Mouse (Mus musculus) neural tube, embryonic 10.5 days (tissue): ENCODE results near the gene Hoxd12.

ENCODE experiments used
- DNase-seq: peaks from one replicate; pipeline ENCODE4 v3.0.0-alpha.2; 2017; ENCODE audit warnings: low spot score; ENCODE audit errors: extremely low spot score

The Hoxd12 gene

GRCm38 (mm10) chr2:74707599-74707998 lies 32.8 kb downstream of the Hoxd12 start:
- peak; percentile 35 for DNase-seq

DNA sequence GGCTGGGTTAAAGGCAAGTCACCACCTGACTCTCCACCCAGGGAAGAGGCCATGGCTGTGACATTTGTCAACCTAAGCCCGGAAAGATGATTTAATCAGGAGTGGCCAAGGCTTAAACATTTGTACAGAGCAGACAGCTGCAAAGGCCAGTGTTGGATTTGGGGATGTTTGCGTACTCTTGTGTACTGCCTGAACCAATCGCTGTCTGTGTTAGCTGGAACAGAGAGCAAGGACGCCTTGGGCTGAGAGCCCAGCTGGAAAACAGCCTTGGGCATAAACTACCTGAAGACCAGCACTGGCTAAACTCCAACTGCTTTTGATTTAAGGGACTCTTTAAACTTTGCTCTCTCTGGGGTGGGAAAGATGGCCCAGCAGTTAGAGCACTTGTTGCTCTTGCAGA lies 33.9 kb downstream of the Hoxd12 start:
- peak; percentile 47 for DNase-seq

DNA sequence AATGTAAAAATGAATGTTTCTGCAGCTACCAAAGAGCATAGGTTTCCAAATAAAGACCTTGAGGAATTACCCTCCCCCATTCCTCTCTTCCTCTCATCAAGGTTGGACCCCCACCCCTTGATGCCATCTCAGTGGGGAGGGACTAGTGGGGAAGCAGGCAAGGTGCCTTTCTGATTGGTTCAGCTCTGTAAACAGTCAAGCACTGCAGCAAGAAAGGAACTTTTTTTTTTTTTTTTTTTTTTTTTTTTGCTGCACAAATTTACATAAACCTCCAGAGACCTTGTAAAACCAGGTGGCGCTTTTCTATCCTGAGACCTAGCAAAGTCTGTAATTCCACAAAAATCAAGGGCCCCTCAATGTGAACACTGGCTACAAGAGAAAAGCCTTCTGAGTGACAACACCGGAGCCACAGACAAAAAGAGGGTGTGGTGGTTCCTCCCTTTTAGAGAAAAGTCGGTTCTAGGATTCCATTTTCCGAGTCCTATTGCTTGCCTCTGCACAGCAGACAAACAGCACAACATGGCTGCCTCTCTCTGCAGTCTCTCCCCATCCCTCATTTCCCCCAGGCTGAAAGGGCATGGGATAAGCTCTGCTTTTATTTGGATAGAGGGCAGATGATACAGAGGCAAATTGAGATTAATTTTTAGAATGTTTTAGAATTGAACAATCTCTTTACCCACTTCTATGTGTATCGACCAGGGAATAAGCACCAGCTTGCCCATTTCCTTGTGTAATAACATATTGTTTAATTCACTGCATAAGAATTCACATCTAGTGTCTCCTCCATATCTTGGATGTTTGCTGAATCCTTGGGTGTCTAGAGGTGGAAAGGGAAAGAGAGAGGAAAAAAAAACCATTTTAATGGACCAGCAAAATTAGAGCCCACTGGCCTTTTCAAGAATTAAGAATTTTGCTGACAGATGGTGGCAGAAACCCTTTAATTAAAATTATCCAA lies 34.9 kb downstream of the Hoxd12 start:
- DNase-seq = peak; percentile 33

DNA sequence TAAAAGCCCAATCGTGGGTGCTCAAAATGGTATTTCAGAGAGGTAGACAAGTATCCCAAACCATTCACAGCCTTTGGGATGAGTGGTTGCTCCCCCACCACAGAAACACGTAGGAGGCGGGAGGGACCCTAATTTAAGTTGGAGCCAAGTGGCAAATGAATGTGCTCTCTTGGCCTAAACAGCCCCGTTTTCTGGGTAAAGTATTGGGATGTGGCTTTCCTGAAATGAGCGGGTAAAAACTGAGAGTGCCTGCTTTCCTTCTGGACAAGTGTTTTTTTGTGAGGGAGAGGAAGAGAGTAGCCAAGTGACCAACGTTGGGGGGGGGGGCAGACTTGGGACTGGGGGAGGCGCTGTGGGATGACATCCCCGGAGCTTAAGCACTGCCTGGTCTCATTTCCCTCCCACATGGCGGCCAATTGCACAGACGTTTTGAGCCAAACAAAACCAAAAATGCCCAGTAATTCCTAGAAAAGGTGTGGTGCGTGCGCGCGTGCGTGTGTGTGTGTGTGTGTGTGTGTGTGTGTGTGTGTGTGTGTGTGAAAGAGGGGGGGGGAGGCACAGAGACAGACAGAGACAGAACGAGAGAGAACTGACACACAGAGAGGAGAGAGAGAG lies 36.2 kb downstream of the Hoxd12 start:
- peak; percentile 58 for DNase-seq

DNA sequence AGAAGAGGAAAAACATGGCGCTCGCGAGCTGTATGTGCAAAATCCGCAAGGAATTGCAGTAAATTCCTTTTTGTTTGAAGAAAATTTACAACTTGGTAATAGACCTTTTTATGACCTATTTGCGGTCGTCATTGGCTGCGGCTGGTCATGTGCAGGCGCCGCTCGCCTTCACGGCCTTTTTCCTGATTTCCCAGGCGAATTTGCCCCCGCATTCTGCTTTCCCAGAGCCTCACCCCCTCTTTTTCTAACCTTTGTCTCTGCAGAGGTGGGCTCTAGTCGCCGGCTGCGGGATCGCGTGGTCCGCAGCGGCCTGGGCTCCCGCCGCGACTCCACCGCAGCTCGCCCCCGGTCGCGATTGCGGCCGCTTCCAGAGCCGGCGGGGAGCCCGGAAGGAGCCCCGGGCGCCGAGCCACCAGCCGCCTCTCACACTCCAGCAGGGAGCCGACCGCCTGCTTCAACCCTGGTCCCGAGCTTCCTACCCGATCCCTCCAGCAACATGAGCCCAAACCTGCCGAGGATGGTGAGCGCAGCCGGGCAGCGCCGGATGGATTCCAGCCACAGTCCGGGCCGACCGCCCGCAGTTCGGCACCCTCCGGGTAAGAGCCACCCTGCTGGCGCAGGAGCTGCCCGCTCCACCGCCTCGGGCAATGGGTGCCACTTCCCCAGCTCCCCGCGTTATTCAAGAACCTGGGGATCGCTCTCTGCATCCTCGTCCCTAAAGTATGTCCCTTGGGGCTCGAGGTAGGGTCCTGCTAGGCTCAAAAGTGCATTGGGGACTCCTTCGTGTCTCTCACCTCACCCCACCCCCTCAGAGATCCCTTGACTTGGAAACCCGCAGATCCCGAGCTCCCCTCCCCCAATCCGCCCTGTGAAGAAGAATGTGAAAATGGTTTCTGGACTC lies 37.2 kb downstream of the Hoxd12 start, which contains the start of the genes Hoxd3 and Hoxd4:
Gene Hoxd3, plus strand, starts transcription at position 207 of the 901 bp plus-strand sequence.
Gene Hoxd4, plus strand, starts transcription at position 209 of the 901 bp plus-strand sequence.
- DNase-seq = peak; percentile 82

- DNase-seq = peak; percentile 48
Measured at GRCm38 (mm10) chr2:74713239-74714150, 38.7 kb downstream of the Hoxd12 start.

DNA sequence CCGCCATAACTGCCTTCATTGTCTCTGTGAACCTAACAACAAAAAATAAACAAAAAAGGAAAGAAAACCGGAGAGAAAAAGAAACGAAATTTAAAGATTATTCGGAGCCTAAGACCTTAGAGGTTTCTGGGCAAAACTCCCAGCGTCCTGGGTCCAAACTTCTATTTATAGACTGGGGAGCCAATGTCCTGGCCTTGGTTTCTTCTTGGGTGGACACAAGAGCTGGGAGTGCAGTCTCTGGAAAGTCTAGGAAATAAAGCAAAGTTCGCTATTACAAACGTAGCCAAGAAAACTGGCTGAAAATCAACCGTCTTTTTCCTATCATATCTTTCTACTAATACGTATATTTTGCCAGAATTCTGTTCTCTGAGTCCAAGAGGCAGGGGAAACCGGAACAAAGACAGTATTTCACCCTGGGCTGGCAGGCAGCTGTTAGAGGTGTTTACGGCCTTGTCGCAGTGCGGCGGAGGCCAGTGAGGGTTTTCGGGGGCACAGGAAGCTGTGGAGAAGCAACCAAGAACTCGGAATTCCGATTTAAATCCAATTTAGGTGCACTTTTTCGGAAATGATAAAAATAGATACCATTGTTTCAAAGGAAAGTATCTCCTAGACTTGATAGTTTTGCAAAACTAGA lies 39.5 kb downstream of the Hoxd12 start:
- no peak for DNase-seq

GRCm38 (mm10) chr2:74714881-74715280 lies 40.1 kb downstream of the Hoxd12 start:
- DNase-seq = no peak

GRCm38 (mm10) chr2:74715504-74716241 lies 40.9 kb downstream of the Hoxd12 start:
- peak; percentile 98 for DNase-seq

DNA sequence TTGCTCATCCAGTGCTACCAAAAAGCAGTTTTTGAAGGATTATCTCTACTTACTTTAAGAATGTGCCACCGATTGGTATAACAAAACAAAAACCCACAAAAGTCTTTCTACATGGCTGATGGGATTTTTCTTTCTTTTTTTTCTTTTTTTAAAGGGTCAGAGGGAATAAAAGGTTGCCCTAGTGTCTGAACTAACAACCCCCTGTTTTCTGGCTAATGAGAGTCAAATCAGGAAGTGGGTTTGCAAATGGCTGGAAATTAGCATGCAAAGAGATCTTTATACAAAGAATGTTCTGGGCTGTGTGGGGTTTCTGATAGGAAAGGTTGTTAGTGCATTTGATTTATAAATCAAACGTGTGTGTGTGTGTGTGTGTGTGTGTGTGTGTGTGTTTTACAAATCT lies 45.6 kb downstream of the Hoxd12 start:
- DNase-seq = no peak

DNA sequence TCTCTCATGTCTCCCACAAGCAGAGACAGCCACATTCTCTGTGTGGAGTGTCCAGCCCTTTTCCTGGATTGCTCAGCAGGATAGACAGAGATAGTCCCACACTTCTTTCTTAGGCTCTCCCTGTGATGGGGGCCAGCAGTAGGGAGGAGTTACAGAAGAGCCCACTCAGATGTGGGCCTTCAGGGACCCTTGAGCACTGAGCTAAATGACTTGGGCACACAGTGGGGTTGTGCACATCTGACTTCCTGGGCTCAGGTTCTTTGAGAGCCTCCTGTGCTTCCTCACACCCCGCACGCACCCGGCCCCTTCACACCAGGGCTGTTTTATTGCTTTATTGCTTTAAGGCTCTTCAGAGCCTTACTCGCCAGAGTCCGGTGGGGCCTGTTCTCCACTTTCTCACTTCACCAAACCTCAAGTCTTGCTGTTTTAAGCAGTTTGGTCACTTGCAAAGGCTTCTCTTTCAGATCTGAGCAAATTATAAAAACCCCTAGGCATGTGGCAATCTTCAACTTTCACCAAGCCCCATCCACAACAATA lies 46.2 kb downstream of the Hoxd12 start:
- DNase-seq = peak; percentile 56

- peak; percentile 57 for DNase-seq
Measured at GRCm38 (mm10) chr2:74721882-74722281, 47.1 kb downstream of the Hoxd12 start.

DNA sequence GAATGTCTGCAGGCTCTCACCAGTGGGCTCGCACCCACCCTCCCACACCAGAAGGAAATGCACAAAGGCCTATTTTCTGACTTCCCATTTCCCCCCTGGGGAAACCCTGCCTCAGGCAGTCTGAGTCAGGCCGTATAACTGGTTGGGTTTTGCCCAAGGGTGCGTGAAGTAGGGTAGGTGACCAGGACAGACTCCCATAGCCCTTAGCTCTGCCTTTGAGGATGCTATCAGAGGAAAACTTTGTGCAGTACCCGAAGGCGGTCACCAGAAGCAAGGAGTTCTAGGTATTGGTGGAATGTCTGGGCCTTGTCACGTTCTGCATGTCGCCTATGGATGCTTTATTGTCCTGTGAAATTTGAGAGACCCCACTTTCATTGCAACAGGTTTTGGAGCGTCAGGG lies 48.1 kb downstream of the Hoxd12 start:
- DNase-seq = peak; percentile 54

- peak; percentile 58 for DNase-seq
Measured at GRCm38 (mm10) chr2:74724244-74725015, 49.6 kb downstream of the Hoxd12 start.

DNA sequence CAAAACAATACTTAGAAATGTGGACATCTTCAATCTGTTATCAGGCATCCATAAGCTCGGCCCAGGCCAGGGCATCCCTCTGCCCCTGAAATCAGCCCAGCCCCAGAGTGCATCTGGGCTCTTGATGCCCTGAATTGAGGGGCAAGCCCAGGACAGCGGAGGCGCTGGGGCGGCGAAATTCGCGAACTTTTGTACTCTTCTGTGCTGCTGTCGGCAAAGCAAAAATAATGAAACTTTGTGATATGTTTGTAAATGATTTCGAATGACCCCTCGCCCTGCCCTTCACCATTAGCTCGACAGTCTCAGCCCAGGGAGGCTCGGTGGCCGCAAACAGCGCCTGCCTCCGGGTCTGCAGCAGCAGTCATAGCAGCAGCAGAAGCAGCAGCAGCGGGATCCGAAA lies 50.4 kb downstream of the Hoxd12 start:
- DNase-seq = peak; percentile 57

DNA sequence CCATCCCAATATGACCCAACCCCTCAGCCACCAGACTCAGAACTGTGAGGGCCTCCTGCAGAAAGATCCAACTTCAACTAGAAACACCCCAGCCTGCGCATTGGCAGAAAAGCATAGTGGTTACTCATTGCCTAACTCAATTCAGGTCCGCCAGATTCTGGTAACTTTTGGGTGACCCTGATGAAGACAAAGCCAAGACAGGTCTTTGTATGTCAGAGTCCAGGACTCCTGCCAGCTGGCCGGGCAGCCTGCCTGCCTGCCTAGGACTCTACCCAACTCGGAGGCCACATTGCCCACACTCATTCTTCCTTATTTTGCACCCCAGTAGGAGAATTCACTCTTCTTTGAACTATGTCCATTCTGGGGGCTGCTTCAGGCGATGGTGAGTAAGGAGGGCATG lies 51.7 kb downstream of the Hoxd12 start, which contains the start of gene Gm28230:
Gene Gm28230, plus strand, starts transcription at position 178 of the 400 bp plus-strand sequence.
- peak; percentile 64 for DNase-seq

- DNase-seq = peak; percentile 67
Measured at GRCm38 (mm10) chr2:74726973-74727639, 52.3 kb downstream of the Hoxd12 start.
